15 mouse cellular contexts compared by ENCODE assay signal in genomic region chr10:117598266-117598950, GRCm38 (mm10).
"Had no signal": no experiment of that assay in that cellular context is flagged by ENCODE, and none has a peak within 500 bp of the region (broad histone marks: within the 10 kb centered on the region; RNA-seq: fewer than 3 reads in every experiment).

No protein-coding gene starts in this region.

- H3K4me1 ChIP-seq: neural tube, embryonic 13.5 days; stomach, embryonic 15.5 days had no signal

- H3K4me3 ChIP-seq: neural tube, embryonic 13.5 days; neural tube, embryonic 15.5 days; stomach, embryonic 15.5 days had no signal

- H3K9me3 ChIP-seq: neural tube, embryonic 13.5 days; neural tube, embryonic 15.5 days; stomach, embryonic 15.5 days had no signal

- DNase-seq: retina, postnatal 1 day; right cerebral cortex, adult 18-20 months; right cerebral cortex, postnatal 14 days; right cerebral cortex, postnatal 25 days; right cerebral cortex, postnatal 4 days; thymus, adult 18-20 months; thymus, adult 2 months; thymus, postnatal 14 days; thymus, postnatal 25 days; thymus, postnatal 36 days; thymus, postnatal 4 days had no signal

- H3K9ac ChIP-seq: neural tube, embryonic 13.5 days; neural tube, embryonic 15.5 days; stomach, embryonic 15.5 days had no signal

- H3K4me2 ChIP-seq: neural tube, embryonic 13.5 days; neural tube, embryonic 15.5 days; stomach, embryonic 15.5 days had no signal

- H3K27ac ChIP-seq: neural tube, embryonic 13.5 days; neural tube, embryonic 15.5 days; stomach, embryonic 15.5 days; stomach, postnatal 0 days had no signal

- H3K36me3 ChIP-seq: neural tube, embryonic 13.5 days; neural tube, embryonic 15.5 days; stomach, embryonic 15.5 days had no signal

- H3K27me3 ChIP-seq: neural tube, embryonic 13.5 days; neural tube, embryonic 15.5 days; stomach, embryonic 15.5 days had no signal
